Mouse (Mus musculus) left cerebral cortex, adult 18-20 months (tissue): Measurements from ENCODE around the gene Olfr835. TPM values are rescaled to one million over a fixed set of nuclear protein-coding genes. Genes with fewer than 3 reads are reported as not detected.

Source experiments
- DNase-seq, 2 experiments: peaks; one replicate each; pipeline ENCODE4 v3.0.0; 2021 to 2022; ENCODE audit warnings: low spot score in 2 of 2, mixed read lengths in 1 of 2
- long read RNA-seq, 2 experiments: library from polyadenylated mRNA; stranded (forward); transcript quantifications; one replicate each; pipeline ENCODE4 v2.0.0; 2021
- total RNA-seq, 2 experiments: library from RNA; stranded (reverse); gene quantifications; 2 replicates each; pipeline ENCODE4 v1.2.3; 2021

Gene Olfr835
- not detected for total RNA-seq
- long read RNA-seq, experiment 1 = 0 reads
- long read RNA-seq, experiment 2 = 0 reads

GRCm38 (mm10) chr9:19032435-19032834 lies at the start of gene Olfr835:
Gene Olfr835 (plus strand): TSS chr9:19032735.
- DNase-seq = no peak

GRCm38 (mm10) chr9:18987690-18988089 lies 44.8 kb upstream of the Olfr835 start, which contains the start of gene Olfr834:
Gene Olfr834 (plus strand): TSS chr9:18987990.
- no peak for DNase-seq

GRCm38 (mm10) chr9:19084986-19085385 lies 52.5 kb downstream of the Olfr835 start:
- no peak for DNase-seq

Other genes starting within 250 kb of the Olfr835 start
- not detected for gene Olfr828, start 213.2 kb upstream of the Olfr835 start, total RNA-seq
- not detected for gene Olfr829, start 177.8 kb upstream of the Olfr835 start, total RNA-seq
- not detected for gene Olfr830, start 158.0 kb upstream of the Olfr835 start, total RNA-seq
- gene Olfr832, start 95.6 kb upstream of the Olfr835 start, total RNA-seq = not detected
- gene Olfr834, start 44.7 kb upstream of the Olfr835 start, total RNA-seq = not detected
- gene Olfr836, start 87.6 kb downstream of the Olfr835 start, total RNA-seq = not detected
- not detected for gene Olfr837, start 103.6 kb downstream of the Olfr835 start, total RNA-seq
- under 1 TPM; 0.05 to 0.12 TPM for gene Olfr839-ps1, start 144.6 kb downstream of the Olfr835 start, total RNA-seq
- gene Olfr843, start 219.3 kb downstream of the Olfr835 start, total RNA-seq = not detected